Mouse (Mus musculus) lung, postnatal 0 days (tissue): ENCODE results near the gene Slc44a4. TPM values are rescaled to one million over a fixed set of nuclear protein-coding genes. Genes with fewer than 3 reads are reported as not detected.
A peak's percentile ranks its signal among the peaks of the same experiment; 100 is the strongest.

ENCODE experiments used
- ATAC-seq: fragments of 200-750 bp; cut with Nextera tagmentation; 2 replicates; pipeline ENCODE4 v1.8.0; 2017; ENCODE audit warnings: moderate library complexity
- DNase-seq: peaks from one replicate; pipeline ENCODE4 v3.0.0-alpha.2; 2016; ENCODE audit warnings: low spot score
- H3K27ac ChIP-seq: fragments of 300-500 bp; sonication (generic); 2 replicates; pipeline ENCODE4 v1.5.1; 2014; ENCODE audit warnings: antibody characterized with exemption, mild to moderate bottlenecking, low read length, mixed read lengths
- H3K27me3 ChIP-seq: fragments of 300-500 bp; sonication (generic); replicated peaks from 2 replicates; pipeline ENCODE4 v1.6.1; 2014; ENCODE audit warnings: low read length, mixed read lengths; ENCODE audit not compliant: insufficient read depth
- H3K36me3 ChIP-seq: fragments of 300-500 bp; sonication (generic); 2 replicates; pipeline ENCODE4 v1.6.1; 2014; ENCODE audit warnings: low read length, mixed read lengths; ENCODE audit not compliant: insufficient read depth
- H3K4me1 ChIP-seq: fragments of 300-500 bp; sonication (generic); 2 replicates; pipeline ENCODE4 v1.6.1; 2014; ENCODE audit warnings: antibody characterized with exemption, low read depth, low read length, mixed read lengths; ENCODE audit not compliant: insufficient read depth
- H3K4me2 ChIP-seq: fragments of 300-500 bp; sonication (generic); replicated peaks from 2 replicates; pipeline ENCODE4 v1.6.1; 2014; ENCODE audit warnings: low read depth, mild to moderate bottlenecking, low read length, moderate library complexity, mixed read lengths
- H3K4me3 ChIP-seq: fragments of 300-500 bp; sonication (generic); 2 replicates; pipeline ENCODE4 v1.5.1; 2014; ENCODE audit warnings: low read depth, low read length
- H3K9ac ChIP-seq: fragments of 300-500 bp; sonication (generic); replicated peaks from 2 replicates; pipeline ENCODE4 v1.6.1; 2014; ENCODE audit warnings: low read depth, mild to moderate bottlenecking
- H3K9me3 ChIP-seq: fragments of 300-500 bp; sonication (generic); 2 replicates; pipeline ENCODE4 v1.6.1; 2016; ENCODE audit warnings: low read length, mixed read lengths
- CTCF ChIP-seq: IDR thresholded peaks from 2 replicates; pipeline ENCODE4 v1.5.1; 2016; ENCODE audit warnings: antibody characterized with exemption, mild to moderate bottlenecking
- EP300 ChIP-seq: IDR thresholded peaks from 2 replicates; pipeline ENCODE4 v1.6.1; 2016; ENCODE audit warnings: antibody characterized with exemption, mild to moderate bottlenecking, control low read depth
- WGBS: fragments of 180-500 bp; shearing (Covaris S2); extraction: QIAGEN DNeasy Blood & Tissue Kit; methylation state at CpG from one replicate; pipeline ENCODE4 v1.1.7; 2014; 5-methylcytosine and 5-hydroxymethylcytosine counted together
- polyA plus RNA-seq: library from polyadenylated mRNA; unstranded; fragments of >200 nt; fragmentation: Nextera tagmentation; extraction: Ambion mirVana; gene quantifications from 2 replicates; pipeline ENCODE4 v1.2.1, GENCODE M21; 2015

Slc44a4 gene
- polyA plus RNA-seq, 1 experiment from 2014 or later = 7.3 TPM

- peaks cover 7% of the 10 kb centered on the region; the same call in 1 of the 2 replicates for H3K4me1 ChIP-seq
- H3K36me3 ChIP-seq = 0 out of 2 replicates have a peak, but pooled peaks cover 2% of the 10 kb centered on the region
- H3K4me2 ChIP-seq = no peak overlapping the region
- ATAC-seq = no peak
- TF ChIP-seq CTCF (no peak), EP300 (no peak)
- WGBS = 75% methylated on average over 24 of the region's 24 CpGs
- no peak for DNase-seq
- H3K9ac ChIP-seq = no peak overlapping the region
- H3K4me3 ChIP-seq = no peak overlapping the region
- no peak overlapping the region for H3K27ac ChIP-seq
- H3K27me3 ChIP-seq = no peaks in the 10 kb centered on the region
- no peaks in the 10 kb centered on the region for H3K9me3 ChIP-seq
These were observed 19.8 kb downstream of the Slc44a4 start for GRCm38 (mm10) chr17:34934031-34934430.

- no peak overlapping the region for H3K4me3 ChIP-seq
- ATAC-seq (no peak), DNase-seq (peak; percentile 59)
- H3K4me1 ChIP-seq = peaks cover 7% of the 10 kb centered on the region; the same call in 1 of the 2 replicates
- TF ChIP-seq CTCF (no peak), EP300 (peak; percentile 35; the same call in 1 of the 2 replicates)
- H3K27ac ChIP-seq = no peak overlapping the region
- WGBS = 39% methylated on average over 8 of the region's 8 CpGs
- H3K9me3 ChIP-seq = no peaks in the 10 kb centered on the region
- 0 out of 2 replicates have a peak, but pooled peaks cover 2% of the 10 kb centered on the region for H3K36me3 ChIP-seq
- no peak overlapping the region for H3K9ac ChIP-seq
- no peak overlapping the region for H3K4me2 ChIP-seq
- H3K27me3 ChIP-seq = no peaks in the 10 kb centered on the region
These were observed 20.6 kb downstream of the Slc44a4 start for GRCm38 (mm10) chr17:34934830-34935229.

- Histone ChIP-seq H3K4me3 (no peak overlapping the region), H3K27ac (no peak overlapping the region; the same call in 1 of the 2 replicates), H3K36me3 (0 out of 2 replicates have a peak, but pooled peaks cover 2% of the 10 kb centered on the region), H3K4me2 (no peak overlapping the region), H3K27me3 (no peaks in the 10 kb centered on the region), H3K9ac (no peak overlapping the region), H3K9me3 (no peaks in the 10 kb centered on the region), H3K4me1 (no peaks in the 10 kb centered on the region)
- no peak for TF ChIP-seq CTCF
- no peak for TF ChIP-seq EP300
- no peak for DNase-seq
- no peak for ATAC-seq
- WGBS = 81% methylated on average over 6 of the region's 6 CpGs
These were observed 23.8 kb downstream of the Slc44a4 start for GRCm38 (mm10) chr17:34937960-34938505.

DNA sequence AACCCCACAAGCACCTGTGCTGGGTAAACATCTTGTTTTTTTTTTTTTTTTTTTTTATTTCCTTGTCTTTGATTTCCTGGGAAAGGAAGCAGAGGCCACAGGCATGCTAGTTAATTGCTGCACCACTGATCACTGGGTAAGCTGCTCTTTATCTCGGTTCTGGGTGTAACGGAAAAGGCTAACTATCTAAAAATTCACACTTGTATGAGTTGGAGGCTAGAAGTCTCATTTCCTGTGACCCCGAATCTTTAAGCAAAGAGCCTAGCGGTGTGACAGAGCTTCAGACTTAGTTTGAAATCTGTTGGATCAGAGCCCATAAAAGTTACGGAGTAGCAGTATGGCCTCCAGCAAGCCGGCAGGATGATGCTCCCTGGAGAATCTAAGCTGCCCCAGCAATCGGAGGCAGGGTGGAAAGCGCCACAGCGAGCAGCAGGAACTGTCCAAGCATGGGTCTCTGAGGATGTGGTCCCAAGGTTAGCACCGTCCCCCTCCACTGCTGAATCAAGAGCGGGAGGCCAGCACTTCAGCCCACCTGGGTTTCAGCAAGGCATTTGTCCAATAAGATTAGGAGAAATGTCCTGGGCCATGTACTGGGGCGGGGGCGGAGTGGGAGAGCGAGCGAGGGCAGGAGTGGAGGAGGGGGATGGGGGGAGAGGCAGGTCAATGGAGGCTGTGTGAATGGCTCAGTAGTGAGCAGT is 27.2 kb downstream of the Slc44a4 start:
- Histone ChIP-seq H3K9ac (no peak overlapping the region; the same call in 1 of the 2 replicates), H3K27me3 (no peaks in the 10 kb centered on the region), H3K36me3 (no peaks in the 10 kb centered on the region), H3K4me3 (no peak overlapping the region), H3K27ac (peak overlapping the region; percentile 43; the same call in 1 of the 2 replicates), H3K4me1 (no peaks in the 10 kb centered on the region), H3K9me3 (no peaks in the 10 kb centered on the region), H3K4me2 (peak overlapping the region; percentile 36)
- DNase-seq (peak; percentile 14), ATAC-seq (no peak)
- 8% methylated on average over 15 of the region's 15 CpGs for WGBS
- TF ChIP-seq EP300 (no peak), CTCF (no peak)

DNA sequence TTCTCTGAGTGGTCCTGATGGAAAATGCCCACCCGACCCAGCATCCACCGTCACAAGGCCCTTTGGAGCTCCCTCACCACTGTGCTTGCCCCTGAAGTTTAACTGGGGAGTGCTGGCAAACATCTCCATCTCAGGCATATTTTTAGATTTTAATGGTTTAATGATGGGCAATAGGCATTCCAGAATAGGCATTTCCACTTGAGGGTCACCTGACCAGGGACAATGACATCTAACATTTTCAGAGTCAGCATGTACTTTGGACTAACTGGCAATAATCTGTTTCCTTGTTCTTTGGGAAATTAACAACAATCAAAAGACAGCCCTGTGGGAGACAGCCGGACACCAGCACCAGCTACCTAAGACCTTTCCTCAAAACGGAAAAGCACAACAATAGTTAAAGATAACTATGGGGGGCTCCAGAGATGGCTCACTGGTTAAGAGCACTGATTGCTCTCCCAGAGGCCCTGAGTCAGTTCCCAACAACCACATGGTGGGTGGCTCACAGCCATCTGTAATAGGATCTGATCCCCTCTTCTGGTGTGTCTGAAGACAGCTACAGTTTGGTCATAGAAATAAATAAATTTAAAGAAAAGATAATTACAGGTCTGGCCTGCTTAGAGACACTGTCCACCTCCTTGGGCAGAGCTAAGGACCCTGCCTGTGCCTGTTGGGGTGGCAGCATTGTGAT is 29.0 kb downstream of the Slc44a4 start:
- Histone ChIP-seq H3K27ac (no peak overlapping the region), H3K4me2 (no peak overlapping the region), H3K36me3 (no peaks in the 10 kb centered on the region), H3K9ac (no peak overlapping the region), H3K4me1 (no peaks in the 10 kb centered on the region), H3K27me3 (no peaks in the 10 kb centered on the region), H3K9me3 (no peaks in the 10 kb centered on the region), H3K4me3 (no peak overlapping the region)
- TF ChIP-seq CTCF (no peak), EP300 (no peak)
- ATAC-seq (no peak), DNase-seq (no peak)
- WGBS = 88% methylated on average over 4 of the region's 4 CpGs

DNA sequence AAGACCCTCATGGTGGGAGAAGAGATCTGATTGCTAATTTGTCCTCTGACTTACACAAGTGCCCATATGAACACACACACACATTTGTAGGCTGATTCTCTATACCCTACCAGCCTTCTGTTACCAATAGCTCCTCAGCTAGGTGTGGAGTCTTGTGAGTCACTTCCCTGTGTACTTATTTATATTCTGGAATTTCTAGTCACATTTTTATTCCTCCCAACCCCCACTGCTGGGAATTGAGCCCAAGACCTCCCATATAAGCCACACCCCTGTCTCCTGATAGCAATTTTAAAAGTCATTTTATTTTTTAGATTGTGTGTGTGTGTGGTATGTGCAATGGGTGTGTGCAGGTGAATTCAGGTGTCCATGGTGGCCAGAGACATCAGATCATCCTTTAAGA is 30.1 kb downstream of the Slc44a4 start:
- no peaks in the 10 kb centered on the region for H3K4me1 ChIP-seq
- H3K27ac ChIP-seq = no peak overlapping the region
- peak; percentile 44 for ATAC-seq
- H3K36me3 ChIP-seq = no peaks in the 10 kb centered on the region
- DNase-seq = peak; percentile 51
- H3K4me3 ChIP-seq = no peak overlapping the region
- H3K4me2 ChIP-seq = no peak overlapping the region
- H3K9me3 ChIP-seq = no peaks in the 10 kb centered on the region
- TF ChIP-seq CTCF (no peak), EP300 (no peak)
- H3K27me3 ChIP-seq = no peaks in the 10 kb centered on the region
- no peak overlapping the region for H3K9ac ChIP-seq
